Mouse (Mus musculus): ENCODE measurements at regions not wholly inside any gene's neighbourhood (a gene's known extent, or its start where the extent isn't known, plus 50 kb on each side); places are given as distances from the start of the nearest gene placed in this dataset.

GRCm38 (mm10) chr12:26885831-26886634 is 417.0 kb downstream of the Cmpk2 start:
- no peak overlapping the region for H3K27ac ChIP-seq (ENCODE audit: low read length)
- no peaks in the 10 kb centered on the region for H3K36me3 ChIP-seq (ENCODE audit: control insufficient read depth, insufficient read depth)
- H3K9me3 ChIP-seq (replicated peaks; ENCODE audit: control insufficient read depth, low read length) = no peaks in the 10 kb centered on the region
- H3K27me3 ChIP-seq (ENCODE audit: control insufficient read depth, insufficient read depth, low read depth, low read length) = no peaks in the 10 kb centered on the region
- no peak overlapping the region for H3K4me2 ChIP-seq (ENCODE audit: low read depth, low read length)
- H3K4me3 ChIP-seq (ENCODE audit: low read depth, low read length) = no peak overlapping the region
- no peak for ATAC-seq (ENCODE audit: low read depth)
- 50% methylated on average over 12 of the region's 12 CpGs for WGBS (ENCODE audit: insufficient replicate concordance)
- no peak overlapping the region for H3K9ac ChIP-seq (ENCODE audit: low read depth, low read length)
- no peaks in the 10 kb centered on the region for H3K4me1 ChIP-seq (ENCODE audit: control insufficient read depth, low read depth, low read length)

GRCm38 (mm10) chr12:26885083-26885482 is 416.1 kb downstream of the Cmpk2 start:
- 73% methylated on average over 3 of the region's 3 CpGs for WGBS (ENCODE audit: insufficient replicate concordance)
- no peak for ATAC-seq (ENCODE audit: low read depth)
- Histone ChIP-seq H3K9ac (ENCODE audit: low read depth, low read length) (no peak overlapping the region), H3K9me3 (replicated peaks; ENCODE audit: control insufficient read depth, low read length) (no peaks in the 10 kb centered on the region), H3K4me2 (ENCODE audit: low read depth, low read length) (no peak overlapping the region), H3K36me3 (ENCODE audit: control insufficient read depth, insufficient read depth) (no peaks in the 10 kb centered on the region), H3K27me3 (ENCODE audit: control insufficient read depth, insufficient read depth, low read depth, low read length) (no peaks in the 10 kb centered on the region), H3K27ac (ENCODE audit: low read length) (no peak overlapping the region), H3K4me3 (ENCODE audit: low read depth, low read length) (no peak overlapping the region), H3K4me1 (ENCODE audit: control insufficient read depth, low read depth, low read length) (no peaks in the 10 kb centered on the region)

GRCm38 (mm10) chr12:26884156-26884555 is 415.2 kb downstream of the Cmpk2 start:
- Histone ChIP-seq H3K36me3 (ENCODE audit: control insufficient read depth, insufficient read depth) (no peaks in the 10 kb centered on the region), H3K9me3 (replicated peaks; ENCODE audit: control insufficient read depth, low read length) (no peaks in the 10 kb centered on the region), H3K9ac (ENCODE audit: low read depth, low read length) (no peak overlapping the region), H3K27me3 (ENCODE audit: control insufficient read depth, insufficient read depth, low read depth, low read length) (no peaks in the 10 kb centered on the region), H3K4me3 (ENCODE audit: low read depth, low read length) (no peak overlapping the region), H3K4me2 (ENCODE audit: low read depth, low read length) (no peak overlapping the region), H3K4me1 (ENCODE audit: control insufficient read depth, low read depth, low read length) (no peaks in the 10 kb centered on the region), H3K27ac (ENCODE audit: low read length) (no peak overlapping the region)
- WGBS (ENCODE audit: insufficient replicate concordance) = 53% methylated on average over 5 of the region's 5 CpGs
- no peak for ATAC-seq (ENCODE audit: low read depth)

- no peaks in the 10 kb centered on the region for H3K36me3 ChIP-seq (ENCODE audit: control insufficient read depth, insufficient read depth)
- 55% methylated on average over 2 of the region's 2 CpGs for WGBS (ENCODE audit: insufficient replicate concordance)
- no peaks in the 10 kb centered on the region for H3K9me3 ChIP-seq (replicated peaks; ENCODE audit: control insufficient read depth, low read length)
- H3K4me1 ChIP-seq (ENCODE audit: control insufficient read depth, low read depth, low read length) = no peaks in the 10 kb centered on the region
- H3K27ac ChIP-seq (ENCODE audit: low read length) = no peak overlapping the region
- H3K4me2 ChIP-seq (ENCODE audit: low read depth, low read length) = no peak overlapping the region
- H3K27me3 ChIP-seq (ENCODE audit: control insufficient read depth, insufficient read depth, low read depth, low read length) = no peaks in the 10 kb centered on the region
- no peak overlapping the region for H3K9ac ChIP-seq (ENCODE audit: low read depth, low read length)
- H3K4me3 ChIP-seq (ENCODE audit: low read depth, low read length) = no peak overlapping the region
- no peak for ATAC-seq (ENCODE audit: low read depth)
Observed at GRCm38 (mm10) chr12:26877691-26878121, 408.7 kb downstream of the Cmpk2 start.

GRCm38 (mm10) chr12:26877284-26877683 is 408.3 kb downstream of the Cmpk2 start:
- Histone ChIP-seq H3K27ac (ENCODE audit: low read length) (no peak overlapping the region), H3K9ac (ENCODE audit: low read depth, low read length) (no peak overlapping the region), H3K4me3 (ENCODE audit: low read depth, low read length) (no peak overlapping the region), H3K27me3 (ENCODE audit: control insufficient read depth, insufficient read depth, low read depth, low read length) (no peaks in the 10 kb centered on the region), H3K36me3 (ENCODE audit: control insufficient read depth, insufficient read depth) (no peaks in the 10 kb centered on the region), H3K9me3 (replicated peaks; ENCODE audit: control insufficient read depth, low read length) (no peaks in the 10 kb centered on the region), H3K4me1 (ENCODE audit: control insufficient read depth, low read depth, low read length) (no peaks in the 10 kb centered on the region), H3K4me2 (ENCODE audit: low read depth, low read length) (no peak overlapping the region)
- 60% methylated on average over 3 of the region's 3 CpGs for WGBS (ENCODE audit: insufficient replicate concordance)
- ATAC-seq (ENCODE audit: low read depth) = no peak

GRCm38 (mm10) chr12:26872466-26872865 is 403.5 kb downstream of the Cmpk2 start:
- Histone ChIP-seq H3K27me3 (ENCODE audit: control insufficient read depth, insufficient read depth, low read depth, low read length) (no peaks in the 10 kb centered on the region), H3K4me2 (ENCODE audit: low read depth, low read length) (no peak overlapping the region), H3K4me1 (ENCODE audit: control insufficient read depth, low read depth, low read length) (no peaks in the 10 kb centered on the region), H3K4me3 (ENCODE audit: low read depth, low read length) (no peak overlapping the region), H3K9me3 (replicated peaks; ENCODE audit: control insufficient read depth, low read length) (no peaks in the 10 kb centered on the region), H3K36me3 (ENCODE audit: control insufficient read depth, insufficient read depth) (no peaks in the 10 kb centered on the region), H3K9ac (ENCODE audit: low read depth, low read length) (no peak overlapping the region), H3K27ac (ENCODE audit: low read length) (no peak overlapping the region)
- 30% methylated on average over 3 of the region's 3 CpGs for WGBS (ENCODE audit: insufficient replicate concordance)
- ATAC-seq (ENCODE audit: low read depth) = no peak

- Histone ChIP-seq H3K9me3 (replicated peaks; ENCODE audit: control insufficient read depth, low read length) (no peaks in the 10 kb centered on the region), H3K4me3 (ENCODE audit: low read depth, low read length) (no peak overlapping the region), H3K4me2 (ENCODE audit: low read depth, low read length) (no peak overlapping the region), H3K27ac (ENCODE audit: low read length) (no peak overlapping the region), H3K9ac (ENCODE audit: low read depth, low read length) (no peak overlapping the region), H3K4me1 (ENCODE audit: control insufficient read depth, low read depth, low read length) (no peaks in the 10 kb centered on the region), H3K36me3 (ENCODE audit: control insufficient read depth, insufficient read depth) (no peaks in the 10 kb centered on the region), H3K27me3 (ENCODE audit: control insufficient read depth, insufficient read depth, low read depth, low read length) (no peaks in the 10 kb centered on the region)
- WGBS (ENCODE audit: insufficient replicate concordance) = 47% methylated on average over 6 of the region's 6 CpGs
- no peak for ATAC-seq (ENCODE audit: low read depth)
Observed at GRCm38 (mm10) chr12:26867731-26868130, 398.7 kb downstream of the Cmpk2 start.

- H3K9ac ChIP-seq (ENCODE audit: low read depth, low read length) = no peak overlapping the region
- no peaks in the 10 kb centered on the region for H3K4me1 ChIP-seq (ENCODE audit: control insufficient read depth, low read depth, low read length)
- no peak overlapping the region for H3K27ac ChIP-seq (ENCODE audit: low read length)
- no peak for ATAC-seq (ENCODE audit: low read depth)
- no peaks in the 10 kb centered on the region for H3K27me3 ChIP-seq (ENCODE audit: control insufficient read depth, insufficient read depth, low read depth, low read length)
- no peaks in the 10 kb centered on the region for H3K36me3 ChIP-seq (ENCODE audit: control insufficient read depth, insufficient read depth)
- no peak overlapping the region for H3K4me2 ChIP-seq (ENCODE audit: low read depth, low read length)
- WGBS (ENCODE audit: insufficient replicate concordance) = 56% methylated on average over 1 of the region's 1 CpGs
- H3K9me3 ChIP-seq (replicated peaks; ENCODE audit: control insufficient read depth, low read length) = no peaks in the 10 kb centered on the region
- no peak overlapping the region for H3K4me3 ChIP-seq (ENCODE audit: low read depth, low read length)
Observed at GRCm38 (mm10) chr12:26855091-26855516, 386.1 kb downstream of the Cmpk2 start.

- no peak overlapping the region for H3K27ac ChIP-seq (ENCODE audit: low read length)
- 63% methylated on average over 12 of the region's 12 CpGs for WGBS (ENCODE audit: insufficient replicate concordance)
- no peaks in the 10 kb centered on the region for H3K27me3 ChIP-seq (ENCODE audit: control insufficient read depth, insufficient read depth, low read depth, low read length)
- no peaks in the 10 kb centered on the region for H3K36me3 ChIP-seq (ENCODE audit: control insufficient read depth, insufficient read depth)
- H3K4me3 ChIP-seq (ENCODE audit: low read depth, low read length) = no peak overlapping the region
- ATAC-seq (ENCODE audit: low read depth) = no peak
- H3K9ac ChIP-seq (ENCODE audit: low read depth, low read length) = no peak overlapping the region
- no peak overlapping the region for H3K4me2 ChIP-seq (ENCODE audit: low read depth, low read length)
- no peaks in the 10 kb centered on the region for H3K9me3 ChIP-seq (replicated peaks; ENCODE audit: control insufficient read depth, low read length)
- H3K4me1 ChIP-seq (ENCODE audit: control insufficient read depth, low read depth, low read length) = no peaks in the 10 kb centered on the region
Observed at GRCm38 (mm10) chr12:26844917-26845316, 375.9 kb downstream of the Cmpk2 start.
